Mouse (Mus musculus) frontal cortex, postnatal 10 days (tissue): ENCODE data around the gene Iyd.
"Not testable (repeated sequence)": the region's sequence is repeated elsewhere in the genome, so short reads cannot be mapped to it uniquely, and the experiment has no call there.

ENCODE experiments used
- DNase-seq, 2 experiments: peaks; one replicate each; pipeline ENCODE4 v3.0.0; 2022; ENCODE audit warnings: low spot score in 2 of 2, mixed read lengths in 1 of 2

The Iyd gene

DNA sequence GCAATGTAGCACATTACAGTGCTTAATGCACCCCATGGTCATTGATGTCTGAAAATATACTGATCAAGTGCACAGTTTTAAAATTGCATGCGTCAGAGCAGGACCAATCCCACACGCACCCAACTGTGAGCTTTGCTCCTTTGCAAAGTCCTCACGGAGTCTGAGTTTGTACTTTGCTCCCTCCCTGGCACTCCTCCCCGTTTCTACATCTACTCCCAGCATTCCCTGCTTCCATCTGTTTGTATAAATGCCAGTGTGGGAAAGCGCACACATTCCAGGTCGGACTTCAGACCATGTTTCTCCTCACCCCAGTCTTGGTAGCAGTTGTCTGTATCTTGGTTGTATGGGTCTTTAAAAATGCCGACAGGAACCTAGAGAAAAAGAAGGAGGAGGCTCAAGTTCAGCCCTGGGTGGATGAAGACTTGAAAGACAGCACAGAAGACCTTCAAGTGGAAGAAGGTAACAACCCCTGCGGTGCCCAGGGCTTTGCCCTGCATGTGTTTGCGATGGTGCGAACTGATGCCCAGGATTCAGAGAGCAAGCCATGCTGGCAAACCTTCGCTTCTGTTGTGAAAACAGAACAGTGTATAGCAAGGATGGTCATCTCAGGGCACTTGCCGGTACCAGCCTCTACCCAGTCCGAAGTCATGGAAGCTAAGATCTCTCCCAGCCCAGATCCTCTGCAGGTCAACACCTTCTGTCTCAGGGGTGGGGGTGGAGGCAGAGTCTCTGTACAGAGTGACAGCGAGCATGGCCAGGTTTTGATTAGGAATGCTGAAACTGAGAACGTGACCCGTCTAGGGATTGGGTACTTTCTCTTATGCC lies at the start of gene Iyd:
TSS of gene Iyd (plus strand) at position 238 of the 825 bp plus-strand sequence.
- no peak for DNase-seq

DNA sequence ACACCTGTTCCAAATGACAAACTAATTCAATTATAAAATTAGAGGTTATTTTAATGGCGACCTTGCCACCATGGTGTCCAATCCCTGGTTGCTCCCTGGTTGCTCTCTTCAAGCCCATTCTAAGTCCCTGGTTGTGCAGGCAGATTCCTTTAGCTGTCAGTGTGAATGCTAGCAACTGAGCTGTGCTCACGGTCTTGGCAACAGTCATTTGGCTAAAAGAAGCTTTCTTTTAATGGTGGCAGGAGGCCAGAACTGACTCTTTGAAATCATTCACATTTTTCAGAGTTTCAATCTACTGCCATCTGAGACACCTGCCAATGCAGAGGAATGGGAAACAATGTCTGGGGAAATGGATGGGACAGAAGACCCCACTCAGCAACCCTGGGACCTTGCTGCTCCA lies 43.2 kb upstream of the Iyd start:
- no peak for DNase-seq

DNA sequence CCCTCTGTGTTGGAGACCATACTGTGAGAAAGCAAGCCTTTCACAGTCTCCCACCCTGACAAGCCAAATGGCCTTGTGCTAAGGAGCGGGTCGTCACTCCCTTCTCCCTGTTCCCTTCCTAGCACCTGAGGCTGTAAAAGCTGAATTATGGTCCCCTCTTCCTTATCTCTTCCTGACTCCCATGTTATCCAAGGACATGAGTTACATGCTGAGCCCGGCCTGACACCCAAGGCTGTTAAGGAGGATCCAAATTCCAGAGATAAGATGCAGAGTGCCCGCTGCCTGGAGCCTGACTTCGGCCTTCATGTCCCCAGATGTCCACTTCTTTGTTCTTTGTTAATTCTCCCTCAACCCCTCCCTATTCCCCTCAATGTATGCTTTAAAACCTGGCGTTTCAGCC lies 39.2 kb upstream of the Iyd start:
- not testable (repeated sequence) for DNase-seq

- peak in 1 of 2 experiments; percentile 67 for DNase-seq
These were observed 32.4 kb upstream of the Iyd start for GRCm38 (mm10) chr10:3507484-3508221.

GRCm38 (mm10) chr10:3508222-3508588 lies 31.8 kb upstream of the Iyd start:
- DNase-seq = no peak

DNA sequence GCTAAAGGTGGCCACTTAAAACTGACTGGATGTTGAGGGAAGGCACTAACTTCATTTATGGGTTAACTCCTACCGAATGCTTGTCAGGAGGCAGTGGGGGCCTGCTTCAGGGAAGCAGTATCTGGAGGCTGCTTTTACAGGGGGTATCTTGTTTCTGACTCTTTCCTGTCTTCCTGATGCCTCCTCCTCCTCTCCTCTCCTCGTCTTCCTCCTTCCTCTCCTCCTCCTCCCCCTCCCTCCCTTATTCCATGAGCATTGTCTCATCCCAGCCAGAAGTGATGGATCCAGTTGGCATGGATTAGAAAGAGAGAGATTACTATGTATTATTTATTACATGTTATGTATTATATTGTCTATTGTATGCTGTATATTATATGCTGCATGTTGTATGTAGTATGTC lies 31.3 kb upstream of the Iyd start:
- no peak for DNase-seq

DNA sequence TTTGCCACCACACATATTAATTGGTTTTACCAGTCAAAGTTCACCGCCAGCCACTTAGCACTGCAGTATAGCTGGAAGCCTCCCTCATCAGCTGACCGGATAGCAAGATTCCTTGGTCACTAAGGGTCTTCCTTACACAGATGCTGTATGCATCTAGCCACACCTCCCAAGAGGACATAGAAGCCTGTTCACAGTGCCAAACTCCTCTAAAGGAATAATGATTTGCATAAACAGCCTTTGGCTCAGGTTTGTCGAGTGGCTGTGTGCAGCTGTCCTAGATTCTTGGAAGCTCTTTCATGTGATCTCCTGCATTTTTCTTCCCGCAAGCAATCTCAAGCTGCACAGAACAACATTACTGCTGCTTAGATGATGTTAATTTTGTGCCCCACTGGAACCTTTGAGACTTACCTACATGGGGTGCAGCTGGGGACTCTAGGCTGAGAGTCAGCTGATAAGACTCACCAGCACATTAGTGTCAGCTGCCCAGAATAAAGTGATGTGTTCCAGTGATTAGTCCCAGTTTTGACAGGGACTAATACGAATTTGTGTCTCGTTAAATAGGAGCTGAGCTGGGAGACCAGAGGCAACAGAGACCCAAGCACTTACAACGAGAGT lies 30.3 kb upstream of the Iyd start:
- no peak for DNase-seq

GRCm38 (mm10) chr10:3510486-3510885 lies 29.6 kb upstream of the Iyd start:
- no peak for DNase-seq

- DNase-seq = no peak
These were observed 28.6 kb upstream of the Iyd start for GRCm38 (mm10) chr10:3511401-3511800.

GRCm38 (mm10) chr10:3512620-3513305 lies 27.3 kb upstream of the Iyd start:
- DNase-seq = no peak

DNA sequence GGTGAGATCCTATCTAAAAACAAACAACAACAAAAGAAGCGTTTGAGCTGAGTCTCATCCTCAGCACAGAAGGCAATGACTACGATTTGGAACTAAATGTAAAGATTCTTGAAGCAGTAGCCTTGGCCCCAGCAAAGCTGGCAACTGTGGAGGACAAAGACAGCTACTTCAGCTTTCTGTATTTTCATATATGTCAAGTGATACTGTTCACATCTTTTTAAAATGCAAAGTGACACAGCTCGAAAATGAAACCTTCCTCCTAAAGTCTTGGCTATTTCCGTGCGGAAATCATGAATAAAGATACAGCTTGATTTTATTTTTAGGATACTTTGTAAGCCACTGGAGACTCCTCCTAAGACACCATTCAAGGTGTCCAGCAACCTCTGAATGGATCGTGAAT lies 26.1 kb upstream of the Iyd start:
- DNase-seq = no peak

DNA sequence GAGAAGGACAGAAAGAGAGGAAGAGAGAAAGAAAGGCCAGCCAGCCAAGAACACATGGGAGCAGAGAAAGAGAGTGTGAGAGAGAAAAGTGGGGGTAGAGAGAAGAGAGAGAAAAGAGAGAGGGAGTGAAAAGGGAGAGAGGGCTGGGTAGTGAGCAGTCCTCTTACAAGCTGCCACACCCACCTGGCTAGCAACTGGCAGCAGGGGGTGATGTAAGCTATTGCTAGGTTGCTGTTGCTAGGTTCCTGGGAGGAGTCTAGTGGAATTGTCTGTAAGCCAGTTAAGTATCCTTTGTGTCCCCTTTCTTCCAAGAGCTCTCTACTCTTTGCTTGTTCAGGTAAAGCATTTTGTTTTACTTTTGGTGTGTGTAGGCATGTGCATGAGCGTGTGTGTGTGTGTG lies 25.4 kb upstream of the Iyd start:
- DNase-seq = peak in 1 of 2 experiments; percentile 64

- DNase-seq = no peak
These were observed 23.6 kb upstream of the Iyd start for GRCm38 (mm10) chr10:3516442-3516841.

DNA sequence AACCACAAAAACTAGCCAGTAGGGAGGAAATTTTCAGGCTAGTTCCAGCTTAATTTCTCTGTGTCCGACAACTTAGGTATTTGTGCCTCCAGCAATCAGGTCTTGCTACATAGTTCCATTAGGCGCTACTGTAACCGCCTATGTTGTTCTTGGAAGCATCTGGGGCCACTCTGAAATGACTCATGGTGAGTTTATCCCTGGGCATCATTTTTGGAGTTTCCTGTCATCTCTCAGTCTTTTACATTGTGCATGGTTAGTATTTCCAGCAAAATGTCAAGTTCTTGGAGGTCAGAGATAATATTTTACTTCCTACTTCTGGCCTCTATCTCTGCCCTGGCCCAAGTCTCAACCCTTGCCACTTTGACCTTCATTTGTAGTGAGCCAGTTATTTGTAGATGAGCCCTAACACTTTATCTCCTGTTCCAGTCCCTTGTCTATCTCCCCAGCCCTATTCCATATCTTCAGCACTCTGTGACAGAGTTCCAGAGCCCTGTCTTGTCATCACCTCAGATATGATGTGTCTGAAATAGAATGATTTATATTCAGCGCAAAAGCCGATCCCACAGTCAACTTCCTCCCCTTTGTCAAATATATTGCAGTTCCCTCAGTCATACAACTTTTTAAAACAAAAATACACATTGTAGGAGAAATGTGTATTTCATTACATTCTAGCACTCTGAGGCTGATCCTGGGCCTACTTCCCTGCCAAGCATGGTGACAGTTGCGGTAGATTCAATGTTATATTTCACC lies 16.8 kb upstream of the Iyd start:
- no peak for DNase-seq

DNA sequence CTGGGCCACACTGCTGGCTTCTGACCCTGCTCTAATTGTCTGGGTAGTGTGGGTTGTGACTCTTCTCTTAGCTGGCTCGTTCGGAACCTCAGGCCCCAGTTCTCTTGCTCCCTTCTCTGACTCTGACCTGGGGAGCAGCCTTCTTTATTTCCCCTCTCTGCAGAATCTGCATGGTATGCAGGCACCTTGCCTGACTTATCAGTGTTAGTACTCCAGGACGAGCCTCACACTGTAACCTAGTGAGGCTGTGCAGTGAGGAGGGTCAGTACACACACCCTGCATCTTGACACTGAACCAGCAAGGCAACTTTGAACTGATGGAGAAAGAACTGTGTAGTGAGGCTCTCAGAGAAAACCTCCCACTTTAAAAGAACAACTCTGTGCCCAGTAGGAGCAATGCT lies 15.5 kb upstream of the Iyd start:
- DNase-seq = no peak

- DNase-seq = no peak
These were observed 14.5 kb upstream of the Iyd start for GRCm38 (mm10) chr10:3525420-3526019.

GRCm38 (mm10) chr10:3529807-3530206 lies 10.2 kb upstream of the Iyd start:
- no peak for DNase-seq

DNA sequence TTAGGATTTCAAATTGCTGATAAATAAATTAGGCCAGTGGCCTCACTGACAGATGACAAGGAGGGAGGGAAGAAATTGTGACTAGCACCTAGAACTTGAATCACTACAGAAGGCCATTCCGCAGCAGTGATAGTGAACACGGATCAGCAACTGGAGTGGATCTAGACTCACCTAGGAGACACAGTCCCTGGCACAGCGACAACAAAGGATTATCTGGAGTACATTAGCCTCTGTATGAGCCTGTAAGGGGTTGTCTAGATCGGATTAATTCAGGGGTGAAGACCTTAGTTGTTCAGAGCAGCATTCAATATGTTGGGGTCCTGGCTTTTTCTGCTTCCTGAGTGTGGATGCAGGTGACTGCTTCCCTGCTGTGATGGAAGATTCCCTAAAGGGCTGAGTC lies 9.4 kb upstream of the Iyd start:
- DNase-seq = no peak

- DNase-seq = peak; percentile 28 to 79
These were observed 8.7 kb upstream of the Iyd start for GRCm38 (mm10) chr10:3531375-3531774.

- peak in 1 of 2 experiments; percentile 40 for DNase-seq
These were observed 5.6 kb upstream of the Iyd start for GRCm38 (mm10) chr10:3534445-3534844.

DNA sequence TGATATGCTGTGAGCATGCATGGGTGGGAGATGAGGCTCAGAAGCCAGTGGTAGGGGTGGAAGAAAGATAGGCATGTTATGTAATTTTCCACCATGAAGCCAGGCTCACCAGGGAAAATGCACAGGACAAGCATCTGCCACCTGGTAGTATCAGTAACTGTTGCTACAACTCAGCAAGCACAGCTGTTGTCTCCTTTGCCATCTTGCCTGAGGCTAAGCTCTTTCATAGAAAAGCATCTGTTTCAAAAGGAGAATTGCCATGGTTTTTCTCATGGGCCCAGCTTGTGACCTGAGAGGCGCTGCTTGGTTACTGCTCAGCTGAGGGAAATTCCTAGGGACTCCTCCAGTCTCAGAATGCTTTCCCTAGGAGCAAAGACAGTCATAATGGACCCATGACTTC lies 3.7 kb upstream of the Iyd start:
- no peak for DNase-seq
